Comparison of ENCODE assay signal across 8 mouse cellular contexts in genomic region chr11:97357663-97358062, GRCm38 (mm10). TPM values are rescaled to one million over a fixed set of nuclear protein-coding genes. Genes with fewer than 3 reads are reported as not detected.
DNase-seq lines count a peak whose midpoint lies in the region; ATAC-seq and TF ChIP-seq lines count a peak whose summit lies in the region.
"Not testable (repeated sequence)": the region's sequence is repeated elsewhere in the genome, so short reads cannot be mapped to it uniquely, and the experiment has no call there.

No protein-coding gene starts in this region.

- not testable (repeated sequence) for H3K9ac ChIP-seq in CH12.LX (ENCODE audit: insufficient read depth, low read depth); embryonic facial prominence, embryonic 11.5 days (replicated peaks; ENCODE audit: low read length); liver, embryonic 14.5 days (replicated peaks)

- dilution Hi-C loops in CH12.LX (cut with MboI; ENCODE audit: extremely low pct_ligation_motif_present, extremely low pct_unique_long_range_greater_than_20kb, low sequenced_read_pairs) = not testable (repeated sequence)

- H3K27me3 ChIP-seq in CH12.LX (replicated peaks) = peaks cover 33% of the 10 kb centered on the region
- H3K27me3 ChIP-seq in embryonic facial prominence, embryonic 11.5 days (ENCODE audit: control insufficient read depth, insufficient read depth, low read length); heart, embryonic 10.5 days (ENCODE audit: insufficient read depth, poor library complexity, severe bottlenecking); liver, embryonic 14.5 days (ENCODE audit: control insufficient read depth, insufficient read depth, low read length); thymus, adult 2 months (ENCODE audit: control insufficient read depth, insufficient read depth, low read length): not testable (repeated sequence)

- H3K27ac ChIP-seq in CH12.LX (ENCODE audit: insufficient read depth, low read depth); embryonic facial prominence, embryonic 11.5 days (replicated peaks; ENCODE audit: low read depth, low read length); heart, embryonic 10.5 days; liver, embryonic 14.5 days; thymus, adult 2 months (ENCODE audit: control insufficient read depth, insufficient read depth, low read length): not testable (repeated sequence)

- ATAC-seq in embryonic facial prominence, embryonic 11.5 days (replicated peaks; ENCODE audit: insufficient number of reproducible peaks, low FRiP score, low TSS enrichment, low read depth); liver, embryonic 14.5 days (ENCODE audit: insufficient read depth): not testable (repeated sequence)

- in situ Hi-C loops in CH12.LX (cut with MboI; ENCODE audit: low pct_ligation_motif_present, low pct_unique_long_range_greater_than_20kb, low sequenced_read_pairs) = not testable (repeated sequence)

- H3K79me2 ChIP-seq in CH12.LX (replicated peaks; ENCODE audit: control insufficient read depth, extremely low read depth, insufficient read depth, poor library complexity, severe bottlenecking) = not testable (repeated sequence)

- peak; percentile 80 for TF ChIP-seq RAD21 in CH12.LX (IDR thresholded peaks at IDR 0.05; ENCODE audit: low read depth, low read length)

- not testable (repeated sequence) for TF ChIP-seq EP300 in CH12.LX (IDR thresholded peaks at IDR 0.05; ENCODE audit: low read length); liver, embryonic 14.5 days (IDR thresholded peaks at IDR 0.05; ENCODE audit: low read depth)

- peak; percentile 69 to 89 for TF ChIP-seq CTCF in CH12.LX (conservative IDR thresholded peaks at IDR 0.05 in 1 of 2, IDR thresholded peaks at IDR 0.05 in 1 of 2; ENCODE audit: low read depth in 2 of 2, low read length in 2 of 2)
- peak; percentile 86 for TF ChIP-seq CTCF in liver, embryonic 14.5 days (IDR thresholded peaks at IDR 0.05; ENCODE audit: low read depth)
- TF ChIP-seq CTCF in thymus, adult 2 months (IDR thresholded peaks at IDR 0.05; ENCODE audit: borderline replicate concordance, control insufficient read depth, extremely low read depth, insufficient read depth, low read length, poor library complexity) = not testable (repeated sequence)

- 9% methylated on average over 4 of the region's 6 CpGs for WGBS in embryonic facial prominence, embryonic 11.5 days
- WGBS in heart, embryonic 10.5 days = 21% methylated on average over 6 of the region's 6 CpGs
- WGBS in liver, embryonic 14.5 days (ENCODE audit: insufficient replicate concordance) = 5% methylated on average over 4 of the region's 6 CpGs
- WGBS in thymus, adult 2 months = 11% methylated on average over 6 of the region's 6 CpGs

- peak; percentile 88 for DNase-seq in CH12.LX (ENCODE audit: extremely low read depth)
- DNase-seq in brain, adult 2 months (ENCODE audit: low read depth, low spot score) = peak; percentile 90
- peak; percentile 87 for DNase-seq in embryonic facial prominence, embryonic 11.5 days (ENCODE audit: low spot score)
- DNase-seq in heart, embryonic 10.5 days (ENCODE audit: low spot score) = peak; percentile 77
- DNase-seq in kidney, postnatal 4 days = peak; percentile 81 to 86
- DNase-seq in liver, embryonic 14.5 days (ENCODE audit: low read depth in 3 of 3, low spot score in 3 of 3) = peak; percentile 55 to 66 (median 63)
- DNase-seq in ovary, postnatal 36 days (ENCODE audit: low spot score) = peak; percentile 65
- peak; percentile 73 for DNase-seq in thymus, adult 2 months

- not testable (repeated sequence) for TF ChIP-seq POLR2A in CH12.LX (IDR thresholded peaks at IDR 0.05; ENCODE audit: low read depth, low read length); thymus, adult 2 months (IDR thresholded peaks at IDR 0.05; ENCODE audit: control insufficient read depth, extremely low read depth, insufficient read depth, low read length, poor library complexity)

- H3K36me3 ChIP-seq in CH12.LX (replicated peaks in 1 of 2; ENCODE audit: control insufficient read depth in 1 of 2, insufficient read depth in 1 of 2, low read length in 1 of 2); embryonic facial prominence, embryonic 11.5 days (replicated peaks; ENCODE audit: control insufficient read depth, insufficient read depth, low read depth, low read length); heart, embryonic 10.5 days; liver, embryonic 14.5 days (replicated peaks; ENCODE audit: control insufficient read depth, insufficient read depth, low read depth); thymus, adult 2 months (ENCODE audit: control insufficient read depth, insufficient read depth, low read length): not testable (repeated sequence)

- not testable (repeated sequence) for H3K4me1 ChIP-seq in CH12.LX (ENCODE audit: control insufficient read depth in 1 of 2, insufficient read depth in 2 of 2); embryonic facial prominence, embryonic 11.5 days (ENCODE audit: control insufficient read depth, insufficient read depth, low read length); heart, embryonic 10.5 days; liver, embryonic 14.5 days (replicated peaks; ENCODE audit: control insufficient read depth in 2 of 2, insufficient read depth in 2 of 2, low read length in 1 of 2); thymus, adult 2 months (replicated peaks; ENCODE audit: control insufficient read depth, insufficient read depth, low read length)

- not testable (repeated sequence) for H3K9me3 ChIP-seq in CH12.LX (replicated peaks; ENCODE audit: low read length); embryonic facial prominence, embryonic 11.5 days (replicated peaks; ENCODE audit: control insufficient read depth, low read length); heart, embryonic 10.5 days; liver, embryonic 14.5 days (ENCODE audit: control insufficient read depth, low read length)

- H3K4me2 ChIP-seq in CH12.LX (ENCODE audit: insufficient read depth, low read depth, poor library complexity, severe bottlenecking) = 0 out of 2 replicates have a peak overlapping the region, but pooled peaks have one; percentile 11
- H3K4me2 ChIP-seq in embryonic facial prominence, embryonic 11.5 days (ENCODE audit: low read depth, low read length); liver, embryonic 14.5 days (ENCODE audit: low read depth): not testable (repeated sequence)

- not testable (repeated sequence) for H3K4me3 ChIP-seq in CH12.LX (replicated peaks in 1 of 3; ENCODE audit: low read depth in 2 of 3, low read length in 2 of 3, poor library complexity in 1 of 3); embryonic facial prominence, embryonic 11.5 days (ENCODE audit: low read depth, low read length); heart, embryonic 10.5 days; liver, embryonic 14.5 days (ENCODE audit: insufficient read depth in 1 of 2, low read depth in 2 of 2, low read length in 2 of 2); thymus, adult 2 months (ENCODE audit: control insufficient read depth, insufficient read depth, low read length)

RNA-seq across cellular contexts. Expression of gene Socs7, which starts 4.7 kb away (rescaled TPM):
- total RNA-seq in CH12.LX (2012; rRNA removed) (17.0 and 17.4 TPM in 2 replicates), CH12.LX (2014; rRNA removed) (10.2 and 11.9 TPM in 2 replicates)
- 14.2 and 15.1 TPM in 2 replicates for polyA plus RNA-seq in CH12.LX (2012; ENCODE audit: insufficient read length, low read depth)
- polyA plus RNA-seq in embryonic facial prominence, embryonic 11.5 days (2014; fragmentation: Nextera tagmentation; extraction: Ambion mirVana) = 2.4 and 2.8 TPM in 2 replicates
- polyA plus RNA-seq in heart, embryonic 10.5 days (2016; fragmentation: Nextera tagmentation; extraction: Ambion mirVana) = 3.2 and 3.4 TPM in 2 replicates
- 2.1 and 2.4 TPM in 2 replicates for polyA plus RNA-seq in liver, embryonic 14.5 days (2012; rRNA removed)
- 0.38 and 0.53 TPM in 2 replicates for polyA plus RNA-seq in liver, embryonic 14.5 days (2014; fragmentation: Nextera tagmentation; extraction: Ambion mirVana)
- polyA plus RNA-seq in thymus, adult 2 months (2012; rRNA removed) = 17.3 and 17.8 TPM in 2 replicates

RNA-seq across cellular contexts. Expression of gene Gpr179, which starts 5.8 kb away (rescaled TPM):
- total RNA-seq in CH12.LX (2012; rRNA removed) = 0.04 and 0.08 TPM in 2 replicates
- not detected in 2 replicates for total RNA-seq in CH12.LX (2014; rRNA removed)
- 0.03 and 0.05 TPM in 2 replicates for polyA plus RNA-seq in CH12.LX (2012; ENCODE audit: insufficient read length, low read depth)
- 0.01 and 0.04 TPM in 2 replicates for polyA plus RNA-seq in embryonic facial prominence, embryonic 11.5 days (2014; fragmentation: Nextera tagmentation; extraction: Ambion mirVana)
- 0.04 and 0.12 TPM in 2 replicates for polyA plus RNA-seq in heart, embryonic 10.5 days (2016; fragmentation: Nextera tagmentation; extraction: Ambion mirVana)
- 0.01 TPM in 1 of 2 replicates, not detected in the other for polyA plus RNA-seq in liver, embryonic 14.5 days (2012; rRNA removed)
- polyA plus RNA-seq in liver, embryonic 14.5 days (2014; fragmentation: Nextera tagmentation; extraction: Ambion mirVana) = not detected in 2 replicates
- polyA plus RNA-seq in thymus, adult 2 months (2012; rRNA removed) = 0.54 and 0.70 TPM in 2 replicates

RNA-seq across cellular contexts. Expression of gene Mrpl45, which starts 42.1 kb away (rescaled TPM):
- total RNA-seq in CH12.LX (2012; rRNA removed) (101 and 106 TPM in 2 replicates), CH12.LX (2014; rRNA removed) (153 and 158 TPM in 2 replicates)
- polyA plus RNA-seq in CH12.LX (2012; ENCODE audit: insufficient read length, low read depth) = 123 and 124 TPM in 2 replicates
- polyA plus RNA-seq in embryonic facial prominence, embryonic 11.5 days (2014; fragmentation: Nextera tagmentation; extraction: Ambion mirVana) = 57.2 and 61.3 TPM in 2 replicates
- polyA plus RNA-seq in heart, embryonic 10.5 days (2016; fragmentation: Nextera tagmentation; extraction: Ambion mirVana) = 63.7 and 65.8 TPM in 2 replicates
- 7.7 and 13.1 TPM in 2 replicates for polyA plus RNA-seq in liver, embryonic 14.5 days (2012; rRNA removed)
- 22.8 and 26.4 TPM in 2 replicates for polyA plus RNA-seq in liver, embryonic 14.5 days (2014; fragmentation: Nextera tagmentation; extraction: Ambion mirVana)
- polyA plus RNA-seq in thymus, adult 2 months (2012; rRNA removed) = 13.2 and 14.1 TPM in 2 replicates

RNA-seq across cellular contexts. Expression of gene Arhgap23, which starts 57.7 kb away (rescaled TPM):
- total RNA-seq in CH12.LX (2012; rRNA removed) = 2.1 and 4.2 TPM in 2 replicates
- 0.89 and 1.2 TPM in 2 replicates for total RNA-seq in CH12.LX (2014; rRNA removed)
- 4.9 and 5.6 TPM in 2 replicates for polyA plus RNA-seq in CH12.LX (2012; ENCODE audit: insufficient read length, low read depth)
- 3.1 and 4.2 TPM in 2 replicates for polyA plus RNA-seq in embryonic facial prominence, embryonic 11.5 days (2014; fragmentation: Nextera tagmentation; extraction: Ambion mirVana)
- 6.8 and 7.8 TPM in 2 replicates for polyA plus RNA-seq in heart, embryonic 10.5 days (2016; fragmentation: Nextera tagmentation; extraction: Ambion mirVana)
- 17.5 and 21.2 TPM in 2 replicates for polyA plus RNA-seq in liver, embryonic 14.5 days (2012; rRNA removed)
- polyA plus RNA-seq in liver, embryonic 14.5 days (2014; fragmentation: Nextera tagmentation; extraction: Ambion mirVana) = 7.3 and 7.9 TPM in 2 replicates
- polyA plus RNA-seq in thymus, adult 2 months (2012; rRNA removed) = 13.3 and 18.0 TPM in 2 replicates
